Mouse (Mus musculus): ENCODE data around the gene Ccnd1.

The Ccnd1 gene

DNA sequence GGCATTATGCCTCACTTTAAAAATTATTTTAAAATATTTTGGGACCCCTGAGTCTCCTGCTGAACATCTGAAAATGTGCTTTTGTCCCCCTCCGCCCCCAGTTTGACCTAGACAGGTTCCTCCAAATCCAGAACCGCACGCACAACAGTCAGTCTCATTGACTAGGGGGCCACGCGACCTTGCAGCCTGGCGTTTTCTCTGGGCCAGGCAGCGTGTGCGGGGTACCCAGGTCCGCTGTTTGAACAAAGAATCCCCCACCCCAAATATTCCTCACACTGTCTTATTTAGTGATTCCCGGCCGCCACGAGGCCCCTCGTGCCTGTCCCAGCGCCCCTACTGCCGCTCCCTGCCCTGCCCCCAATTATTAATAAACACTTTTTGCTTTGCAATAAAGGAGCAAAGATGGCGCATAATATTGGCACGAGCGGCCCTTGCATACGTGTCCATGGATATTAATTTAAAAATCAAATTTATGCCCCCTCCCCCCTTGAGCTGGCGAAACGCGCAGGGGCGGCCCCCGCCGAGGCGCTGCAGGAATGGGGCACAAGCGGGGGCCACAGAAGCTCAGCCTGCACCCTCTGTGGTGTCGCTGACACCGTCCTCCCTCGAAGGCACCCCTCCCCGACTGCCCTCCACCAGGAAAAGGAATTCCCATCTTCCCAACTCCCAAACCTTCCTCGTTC, 923 bp downstream of the Ccnd1 start:
- DNase-seq (ENCODE audit: low spot score in 2 of 2), result no peak

DNA sequence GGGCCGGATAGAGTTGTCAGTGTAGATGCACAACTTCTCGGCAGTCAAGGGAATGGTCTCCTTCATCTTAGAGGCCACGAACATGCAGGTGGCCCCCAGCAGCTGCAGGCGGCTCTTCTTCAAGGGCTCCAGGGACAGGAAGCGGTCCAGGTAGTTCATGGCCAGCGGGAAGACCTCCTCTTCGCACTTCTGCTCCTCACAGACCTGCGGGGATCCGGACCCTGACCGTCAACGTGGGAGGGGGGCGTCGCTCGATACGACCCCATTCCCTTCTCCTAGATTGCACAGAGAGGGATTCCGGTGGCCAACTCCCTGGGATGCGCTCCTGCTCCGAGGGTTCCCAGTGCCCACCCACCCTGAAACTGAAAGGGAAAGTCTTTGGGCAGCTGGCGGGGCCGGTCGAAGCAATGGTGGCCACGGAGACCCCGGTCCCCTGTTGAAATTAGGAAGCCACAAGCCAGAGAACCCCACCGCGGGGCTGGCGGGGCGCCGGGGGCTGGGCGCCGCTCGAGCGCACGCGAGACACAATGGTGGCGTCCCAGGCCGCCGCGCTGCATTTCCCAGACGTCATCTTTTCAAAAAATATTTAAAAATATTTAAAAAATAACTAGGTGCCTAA, 1.7 kb downstream of the Ccnd1 start:
- no peak for DNase-seq (ENCODE audit: low spot score in 2 of 2)

DNA sequence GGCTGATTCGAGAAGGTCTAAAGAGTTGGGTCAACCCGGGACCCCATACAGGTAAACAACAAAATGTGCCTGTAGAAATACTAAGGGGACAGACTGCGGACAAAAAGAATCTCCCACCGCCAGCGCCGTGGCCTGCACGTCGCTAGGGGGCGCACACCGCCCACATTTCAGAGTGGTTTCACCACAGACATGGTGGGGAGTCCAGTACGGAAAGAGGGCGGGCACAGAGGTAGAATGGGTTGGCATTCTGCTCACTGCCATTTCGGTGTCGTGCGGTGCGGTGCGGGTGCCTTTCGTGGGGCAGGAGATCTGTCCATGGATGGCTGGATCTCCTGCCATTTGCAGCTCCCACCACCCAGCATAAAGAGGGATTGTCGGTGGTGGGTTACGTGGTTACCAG, 2.2 kb downstream of the Ccnd1 start:
- DNase-seq (ENCODE audit: low spot score in 2 of 2), result peak; percentile 82 to 94

DNA sequence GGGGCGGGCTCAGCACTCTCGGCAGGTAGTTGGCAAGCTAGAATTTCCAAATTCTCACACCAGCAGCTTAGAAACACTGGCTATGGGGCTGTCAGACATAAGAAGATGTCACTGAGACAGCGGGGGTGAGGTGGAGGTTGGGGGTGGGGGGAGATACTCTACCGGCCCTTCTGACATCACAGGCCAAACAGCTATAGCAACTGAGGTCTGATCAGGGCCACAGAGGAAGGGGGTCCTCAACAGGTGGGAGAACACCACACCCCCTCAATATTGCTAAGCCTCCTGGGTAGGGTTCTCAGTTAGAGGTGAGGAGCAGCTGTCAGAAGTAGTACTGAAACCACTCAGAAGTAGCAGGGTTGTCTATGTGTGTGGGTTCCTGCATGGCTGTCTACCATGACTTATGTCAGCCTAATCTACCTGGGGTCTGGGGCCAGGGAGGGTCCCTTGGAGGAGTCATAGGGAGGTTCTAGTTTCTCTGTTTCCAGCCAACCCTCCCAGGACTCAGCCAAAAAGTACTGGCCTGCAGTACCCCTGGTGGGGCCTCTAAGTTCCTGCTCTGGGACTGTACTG, 3.3 kb downstream of the Ccnd1 start:
- no peak for DNase-seq (ENCODE audit: low spot score in 2 of 2)

- DNase-seq (ENCODE audit: low spot score in 2 of 2), result no peak
Measured at GRCm38 (mm10) chr7:144935563-144935962, 4.2 kb downstream of the Ccnd1 start.

DNA sequence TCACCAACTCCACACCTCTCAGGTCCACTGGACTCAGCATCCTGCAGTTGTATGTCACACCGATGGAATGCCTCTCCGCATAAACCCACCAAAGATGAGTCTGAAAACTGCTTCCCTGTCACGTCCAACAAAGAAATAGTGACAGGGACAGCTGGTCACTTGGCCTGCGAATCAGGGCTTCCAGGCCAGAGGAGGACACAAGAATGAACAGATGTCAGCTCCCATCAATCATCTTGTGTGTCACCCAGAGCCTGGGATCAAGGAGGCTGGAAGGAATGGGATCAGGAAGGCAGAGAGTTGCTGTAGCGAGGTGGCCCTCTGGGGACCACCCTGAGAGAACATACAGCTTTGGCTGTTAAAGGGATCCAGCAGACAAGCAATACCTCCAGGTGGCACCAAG, 4.8 kb downstream of the Ccnd1 start:
- DNase-seq (ENCODE audit: low spot score in 2 of 2), result no peak

- DNase-seq (ENCODE audit: low spot score in 2 of 2), result no peak
Measured at GRCm38 (mm10) chr7:144933796-144934195, 5.9 kb downstream of the Ccnd1 start.

DNA sequence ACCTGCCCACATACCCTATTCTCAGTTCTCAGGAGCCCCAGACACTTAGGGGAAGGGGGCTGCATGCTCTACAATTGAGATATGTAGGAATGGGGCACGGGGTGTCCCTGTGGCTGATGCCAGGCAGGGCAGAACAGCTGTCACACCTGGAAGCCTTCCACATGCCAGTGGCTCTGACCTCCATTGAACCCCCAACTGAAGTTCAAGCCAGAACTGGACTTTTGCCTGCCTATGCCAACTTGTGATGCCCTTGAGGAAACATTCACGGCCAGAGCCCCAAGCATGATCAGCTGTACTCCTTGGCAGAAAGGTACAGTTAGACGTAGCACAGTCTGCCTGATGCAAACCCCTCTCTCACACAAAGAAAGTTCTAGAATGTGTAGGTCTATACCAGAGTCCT, 6.4 kb downstream of the Ccnd1 start:
- DNase-seq (ENCODE audit: low spot score in 2 of 2), result no peak

DNA sequence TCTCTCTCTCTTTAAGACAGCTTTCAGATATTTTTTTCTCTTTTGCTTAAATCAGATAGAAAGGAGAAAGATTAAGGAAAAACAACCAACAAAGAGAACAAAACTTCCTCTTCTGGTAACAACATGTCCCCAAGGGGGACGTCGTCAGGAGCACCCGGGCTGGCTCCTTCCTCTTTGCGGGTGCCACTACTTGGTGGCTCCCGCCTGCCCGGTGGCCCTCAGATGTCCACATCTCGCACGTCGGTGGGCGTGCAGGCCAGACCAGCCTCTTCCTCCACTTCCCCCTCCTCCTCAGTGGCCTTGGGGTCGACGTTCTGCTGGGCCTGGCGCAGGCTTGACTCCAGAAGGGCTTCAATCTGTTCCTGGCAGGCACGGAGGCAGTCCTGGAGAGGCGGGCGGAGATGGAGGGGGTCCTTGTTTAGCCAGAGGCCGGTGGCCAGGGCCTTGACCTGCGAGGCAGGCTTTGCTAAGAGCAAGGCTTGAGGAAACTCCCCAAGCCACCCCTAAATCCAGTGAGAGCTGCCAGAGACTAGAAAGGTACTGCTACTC, 7.3 kb downstream of the Ccnd1 start:
- DNase-seq (ENCODE audit: low spot score in 2 of 2), result no peak

- DNase-seq (ENCODE audit: low spot score in 2 of 2), result peak in 1 of 2 experiments; percentile 35
Measured at GRCm38 (mm10) chr7:144931778-144932177, 7.9 kb downstream of the Ccnd1 start.

DNA sequence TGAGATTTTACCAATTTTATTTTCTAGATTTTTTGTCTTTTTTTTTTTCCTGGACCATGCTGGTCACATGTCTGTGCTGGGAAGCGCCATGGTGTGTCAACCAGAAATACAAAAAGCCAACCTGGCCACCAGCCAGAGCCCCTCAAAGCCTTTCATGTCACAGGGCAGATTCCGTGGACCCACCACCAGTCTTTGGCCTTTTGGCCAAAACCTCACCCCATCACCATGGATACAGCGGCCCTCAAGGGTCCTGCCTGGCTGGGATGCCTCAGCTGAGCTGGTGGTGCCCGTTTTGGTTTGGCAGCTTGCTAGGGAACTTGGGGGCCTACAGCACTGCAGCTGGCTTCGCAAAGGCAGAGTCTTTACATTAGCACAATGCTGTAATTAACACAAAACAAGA, 9.8 kb downstream of the Ccnd1 start:
- DNase-seq (ENCODE audit: low spot score in 2 of 2), result no peak

DNA sequence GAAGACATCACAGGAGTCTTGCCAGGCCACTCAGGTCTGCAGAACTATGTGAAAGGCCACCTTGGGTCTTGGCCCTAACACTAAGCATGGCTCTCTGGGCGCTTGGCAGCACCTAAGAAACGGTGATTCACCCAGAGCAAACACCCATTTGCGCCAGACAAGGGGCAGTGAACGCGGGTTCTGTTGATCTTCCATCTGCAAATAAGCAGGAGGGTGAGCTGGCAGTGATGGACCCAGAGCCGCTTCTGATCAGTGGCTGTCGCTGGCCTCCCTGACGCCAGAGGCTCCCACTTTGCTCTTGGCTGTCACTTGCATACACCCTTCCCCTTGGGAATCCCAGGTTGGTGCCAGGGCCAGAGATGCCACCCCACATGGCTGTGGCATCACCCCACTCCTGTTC, 10.2 kb downstream of the Ccnd1 start:
- DNase-seq (ENCODE audit: low spot score in 2 of 2), result no peak

DNA sequence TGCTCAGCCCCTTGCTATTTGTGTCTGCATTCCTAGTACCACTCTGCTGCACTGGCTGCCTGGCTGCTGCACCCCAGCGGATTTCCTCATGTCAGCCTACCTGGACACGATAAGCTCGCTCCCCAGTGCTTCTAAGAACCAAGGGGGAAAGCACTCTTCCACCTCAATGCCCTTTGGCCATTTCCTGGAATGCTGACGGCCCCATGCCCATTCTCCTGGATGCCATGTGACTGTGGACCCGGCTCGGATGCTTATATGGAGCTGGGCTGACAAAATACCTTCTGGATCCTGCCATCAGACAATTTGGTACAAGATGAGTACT, 10.9 kb downstream of the Ccnd1 start:
- no peak for DNase-seq (ENCODE audit: low spot score in 2 of 2)

DNA sequence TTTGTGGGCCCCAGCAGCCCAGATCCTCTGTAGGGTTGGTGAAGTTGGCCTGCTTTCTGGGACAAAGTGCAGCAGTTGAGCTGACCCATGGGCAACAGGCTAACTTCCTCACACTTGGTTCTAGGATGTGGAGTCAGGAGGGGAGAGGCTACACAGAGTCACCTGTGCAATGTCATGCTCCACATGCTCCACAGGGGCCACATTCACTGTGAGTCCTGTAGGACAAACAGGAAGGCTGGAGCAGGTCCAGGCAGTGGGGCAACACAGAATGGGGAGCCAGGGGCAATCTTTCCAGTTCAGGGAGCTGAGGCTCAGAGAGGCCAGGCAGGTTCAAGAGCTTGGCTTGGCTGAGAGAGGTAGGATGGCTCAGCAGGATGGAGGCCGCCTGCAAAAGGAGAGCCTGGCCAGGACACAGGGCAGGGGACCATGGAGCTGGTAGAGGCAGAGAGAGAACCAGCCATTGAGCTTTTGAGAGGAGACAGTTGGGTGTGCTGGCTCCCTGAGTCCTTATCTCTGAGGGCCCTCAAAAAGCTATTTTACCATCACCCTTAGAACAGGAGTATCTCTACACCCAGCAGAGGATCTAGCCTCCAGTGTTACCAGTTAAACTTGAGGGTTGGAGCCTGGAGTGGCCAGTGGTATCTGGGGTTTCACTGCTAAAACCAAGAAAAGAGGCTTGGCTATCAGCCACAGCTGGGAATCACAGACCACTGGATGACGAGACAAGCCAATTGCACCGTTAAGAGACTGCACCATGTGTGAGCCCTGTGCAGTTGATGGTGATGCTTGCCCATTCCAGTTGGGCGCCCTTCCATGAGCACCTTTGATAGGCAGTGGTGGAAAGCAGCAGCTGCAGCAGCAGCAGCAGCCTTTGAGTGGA, 11.5 kb downstream of the Ccnd1 start:
- no peak for DNase-seq (ENCODE audit: low spot score in 2 of 2)

DNA sequence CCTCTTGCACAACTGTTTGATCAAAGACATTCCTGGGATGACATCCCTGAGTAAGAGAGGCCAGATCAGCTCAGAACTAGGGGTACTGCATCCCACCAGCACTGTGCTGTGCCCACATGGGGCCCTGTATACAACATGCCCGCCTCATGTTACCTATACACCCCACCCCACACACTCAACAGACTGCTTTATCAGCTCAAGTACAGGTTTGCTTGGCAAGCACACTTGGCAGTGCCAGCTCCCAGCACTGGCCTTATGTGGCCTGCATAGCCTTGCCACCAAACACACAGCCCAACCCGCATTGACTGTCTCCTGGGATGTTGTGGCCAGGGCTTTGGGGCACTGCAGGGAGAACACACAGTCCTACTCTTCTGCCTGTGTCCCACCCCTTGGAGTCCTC, 12.1 kb downstream of the Ccnd1 start:
- DNase-seq (ENCODE audit: low spot score in 2 of 2), result no peak

GRCm38 (mm10) chr7:144918823-144919222, 20.9 kb downstream of the Ccnd1 start:
- DNase-seq (ENCODE audit: low spot score in 2 of 2), result no peak

GRCm38 (mm10) chr7:144914948-144915750, 24.6 kb downstream of the Ccnd1 start, which contains the start of gene LTO1:
LTO1 (plus strand) TSS chr7:144915100.
- DNase-seq (ENCODE audit: low spot score in 2 of 2), result peak; percentile 89 to 92

DNA sequence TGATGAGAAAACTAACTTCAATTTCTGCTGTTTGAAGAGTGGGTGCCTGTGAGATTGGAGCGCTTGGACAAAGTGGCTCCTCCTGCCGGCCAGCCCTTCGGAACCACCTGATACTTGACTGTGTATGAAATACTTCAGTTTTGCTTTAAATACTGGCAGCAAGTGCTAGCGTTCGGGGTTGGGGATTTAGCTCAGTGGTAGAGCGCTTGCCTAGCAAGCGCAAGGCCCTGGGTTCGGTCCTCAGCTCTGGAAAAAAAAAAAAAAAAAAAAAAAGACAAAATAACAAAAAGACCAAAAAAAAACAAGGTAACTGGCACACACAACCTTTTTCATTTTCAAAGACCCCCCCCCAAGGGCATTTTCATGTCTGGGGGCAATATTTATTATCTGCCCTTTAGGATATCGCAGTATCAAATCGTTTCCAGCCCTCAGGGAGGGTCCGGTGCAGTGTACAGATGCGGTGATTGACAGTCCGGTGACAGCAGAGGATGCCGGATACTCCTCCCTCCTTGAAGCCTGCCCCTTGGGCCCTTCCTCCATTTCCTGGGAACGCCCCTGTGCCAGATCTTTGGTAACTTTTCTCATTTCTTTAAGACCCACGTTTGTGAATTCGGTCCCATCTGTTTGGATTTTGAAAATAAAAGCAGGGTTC, 25.3 kb downstream of the Ccnd1 start:
- DNase-seq (ENCODE audit: low spot score in 2 of 2), result no peak

- DNase-seq (ENCODE audit: low spot score in 2 of 2), result no peak
Measured at GRCm38 (mm10) chr7:144912897-144913296, 26.8 kb downstream of the Ccnd1 start.

GRCm38 (mm10) chr7:144911121-144911520, 28.6 kb downstream of the Ccnd1 start:
- no peak for DNase-seq (ENCODE audit: low spot score in 2 of 2)

GRCm38 (mm10) chr7:144908705-144909104, 31.0 kb downstream of the Ccnd1 start:
- DNase-seq (ENCODE audit: low spot score in 2 of 2), result no peak
